Mouse (Mus musculus) frontal cortex, postnatal 10 days (tissue): ENCODE results near the gene Plxna4.

Experiments used
- DNase-seq, 2 experiments: peaks; one replicate each; pipeline ENCODE4 v3.0.0; 2022; ENCODE audit warnings: low spot score in 2 of 2, mixed read lengths in 1 of 2

Gene Plxna4

DNA sequence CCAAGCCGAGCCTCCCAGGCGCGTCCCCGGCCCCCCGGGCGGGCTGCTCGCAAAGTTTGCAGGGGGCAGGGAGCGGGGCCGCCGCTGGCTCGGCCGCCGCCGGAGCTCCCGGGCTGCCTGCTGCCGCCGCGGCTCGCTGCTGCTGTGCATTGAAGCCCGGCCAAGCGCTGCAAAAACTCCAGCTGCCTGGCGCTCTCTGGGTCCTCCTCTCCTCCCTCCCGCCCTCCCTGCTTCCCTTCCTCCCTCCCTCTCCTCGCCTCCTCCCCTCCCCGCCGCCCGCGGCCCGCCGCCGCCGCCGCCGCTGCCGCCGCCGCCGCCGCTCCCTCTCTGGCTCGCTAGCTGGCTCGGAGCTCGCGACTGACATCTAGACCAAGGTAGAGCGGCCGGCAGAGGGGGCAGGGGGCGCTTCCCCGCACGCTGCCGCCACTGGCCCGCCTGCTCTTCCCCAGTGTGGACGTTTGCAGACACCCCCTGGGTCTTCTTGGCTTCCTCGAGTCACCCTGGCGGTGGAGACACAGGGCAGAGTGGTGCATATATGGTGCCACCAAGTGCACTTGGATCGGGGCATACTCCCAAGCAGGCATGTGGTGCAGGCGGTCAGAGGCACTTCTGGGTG lies at the start of gene Plxna4:
Plxna4 (minus strand) TSS at position 137 of the 616 bp plus-strand sequence.
- DNase-seq, result peak; percentile 66 to 82

DNA sequence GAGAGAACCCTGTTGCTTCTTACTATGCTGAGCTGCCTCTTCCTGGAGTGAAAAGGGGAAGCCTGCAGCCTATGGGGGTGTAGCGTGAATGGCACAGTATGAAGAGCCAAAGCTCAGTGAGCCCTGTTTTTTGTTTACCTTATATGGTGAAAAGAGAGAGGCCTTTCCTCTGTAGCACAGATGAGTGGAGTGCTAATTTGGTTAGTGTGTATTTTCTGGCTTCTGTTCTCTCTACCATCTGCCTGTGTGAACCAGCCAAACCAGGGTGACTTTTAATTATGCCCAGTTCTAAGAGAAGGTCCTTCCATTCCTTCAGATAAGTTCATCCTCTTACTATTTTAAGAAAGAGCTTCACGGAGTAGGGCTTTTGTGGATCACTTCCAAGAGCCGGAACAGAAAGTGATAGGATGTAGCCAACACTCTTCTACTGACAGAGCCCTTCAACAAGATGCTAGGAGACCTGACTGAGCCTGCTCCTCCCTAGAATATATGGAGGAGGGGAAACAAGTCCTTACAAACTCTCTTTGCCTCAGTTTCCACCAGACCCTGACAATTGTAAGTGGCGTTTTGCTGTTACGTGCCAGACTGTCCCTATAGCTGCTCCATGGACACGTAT lies 49.7 kb upstream of the Plxna4 start:
- DNase-seq, result no peak

DNA sequence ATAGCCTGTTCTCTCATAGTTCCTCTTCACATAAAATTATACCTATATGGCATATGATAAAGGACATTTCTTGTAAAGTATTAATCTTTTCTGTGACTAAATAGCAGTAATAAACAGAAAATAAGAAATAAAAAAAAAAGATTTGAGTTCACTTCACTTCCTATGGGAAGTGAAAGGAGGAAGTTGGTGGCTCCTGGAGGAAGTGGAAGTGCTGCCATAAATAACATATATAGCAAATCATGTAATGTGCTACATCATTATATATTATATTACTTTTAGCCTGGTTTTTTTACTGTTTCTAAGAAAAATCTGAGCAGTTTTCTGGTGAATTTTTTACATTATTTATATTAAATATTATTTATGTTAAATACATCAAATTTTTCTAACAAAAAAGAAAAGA lies 22.7 kb upstream of the Plxna4 start:
- DNase-seq, result no peak

DNA sequence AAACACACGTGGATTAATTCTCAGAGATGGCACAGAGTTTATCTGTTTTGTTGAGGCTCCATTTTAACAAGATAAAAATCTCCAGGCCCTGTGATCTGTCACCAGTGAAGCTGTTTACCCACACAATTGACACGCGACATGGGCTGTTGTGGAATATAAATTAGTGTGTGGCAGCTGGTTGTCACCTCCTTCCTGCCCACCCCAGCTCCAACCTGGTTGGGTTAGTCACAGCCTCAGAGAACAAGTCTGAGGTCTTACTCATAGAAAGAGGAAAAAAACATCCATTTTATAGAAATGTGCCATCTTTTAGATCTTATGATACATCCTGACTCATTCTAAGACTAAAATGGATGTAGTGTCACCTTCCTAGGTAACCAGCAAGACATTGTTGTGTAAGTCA lies 18.8 kb upstream of the Plxna4 start:
- DNase-seq, result no peak

DNA sequence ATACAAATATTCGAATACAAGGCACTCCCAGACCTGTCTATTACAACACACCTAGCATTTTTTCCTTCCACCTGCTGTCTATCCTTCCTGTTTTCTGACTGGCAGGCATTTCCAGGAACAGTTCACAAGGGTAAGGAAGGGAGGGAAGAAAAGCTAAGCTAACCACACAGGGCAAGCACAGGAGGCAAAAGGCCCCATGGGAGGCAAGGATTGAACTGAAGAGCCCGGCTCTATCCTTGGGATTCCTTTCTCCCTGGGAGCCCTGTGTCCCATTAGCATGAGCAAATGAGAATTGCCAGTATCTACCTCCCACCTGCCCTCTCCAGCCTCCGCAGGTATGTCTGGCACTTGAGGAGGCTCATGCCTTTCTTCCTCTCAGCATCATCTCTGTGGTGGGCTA lies 17.6 kb upstream of the Plxna4 start:
- DNase-seq, result no peak

DNA sequence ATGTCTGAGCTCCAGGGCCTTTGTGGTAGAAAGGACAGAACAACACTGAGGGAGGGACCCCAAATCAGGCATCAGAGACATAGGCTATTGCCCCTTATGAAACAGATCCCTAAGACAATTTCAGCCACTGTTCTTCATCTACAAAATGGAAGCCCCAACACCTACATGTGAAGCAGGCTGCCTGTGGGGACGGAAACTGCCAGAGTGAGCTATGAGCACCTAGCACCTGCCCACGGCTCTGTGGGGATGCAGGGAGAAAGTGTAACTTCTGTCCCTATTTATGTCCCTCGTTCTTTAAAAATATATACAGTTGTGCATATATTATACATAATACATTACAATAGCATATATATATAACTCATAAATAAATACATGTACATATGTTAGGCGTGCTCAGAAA lies 16.9 kb upstream of the Plxna4 start:
- no peak for DNase-seq

DNA sequence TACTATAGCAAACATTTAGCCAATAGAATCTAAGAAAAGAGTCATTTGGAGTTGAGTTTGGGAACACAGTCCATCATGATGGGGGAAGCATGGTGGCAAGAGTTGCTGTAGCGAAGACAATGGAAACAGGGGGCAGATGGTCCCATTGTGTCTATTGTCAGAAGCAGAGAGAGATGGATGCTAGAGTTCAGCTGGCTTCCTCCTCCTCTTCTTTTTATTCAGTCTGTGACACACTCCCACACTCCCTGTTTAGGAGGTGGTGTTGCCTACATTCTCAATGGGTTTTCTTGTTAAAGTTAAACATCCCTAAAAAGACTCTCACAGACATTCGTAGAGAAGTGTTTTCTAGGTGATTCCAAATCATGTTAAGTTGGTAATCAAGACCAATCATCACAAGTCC lies 14.1 kb upstream of the Plxna4 start:
- DNase-seq, result no peak

DNA sequence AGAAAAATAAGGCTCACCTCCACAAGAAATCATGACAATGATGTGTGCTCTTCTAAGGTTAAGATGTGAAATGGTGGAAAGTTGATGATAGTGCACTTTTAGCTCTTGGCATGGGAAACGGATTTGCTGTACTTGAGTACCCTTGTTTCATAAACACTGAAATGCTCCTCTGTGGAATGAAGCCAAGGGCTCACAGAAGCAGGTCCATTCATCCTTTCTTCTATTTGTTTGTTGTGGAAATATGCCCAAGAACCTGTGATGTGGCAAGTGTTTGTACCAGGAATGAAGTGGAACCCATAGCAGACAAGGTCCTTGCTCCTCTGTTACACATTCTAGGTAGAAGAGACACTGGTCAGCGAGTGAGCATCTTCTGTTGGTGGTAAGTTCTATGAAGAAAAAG lies 13.3 kb upstream of the Plxna4 start:
- DNase-seq, result no peak

DNA sequence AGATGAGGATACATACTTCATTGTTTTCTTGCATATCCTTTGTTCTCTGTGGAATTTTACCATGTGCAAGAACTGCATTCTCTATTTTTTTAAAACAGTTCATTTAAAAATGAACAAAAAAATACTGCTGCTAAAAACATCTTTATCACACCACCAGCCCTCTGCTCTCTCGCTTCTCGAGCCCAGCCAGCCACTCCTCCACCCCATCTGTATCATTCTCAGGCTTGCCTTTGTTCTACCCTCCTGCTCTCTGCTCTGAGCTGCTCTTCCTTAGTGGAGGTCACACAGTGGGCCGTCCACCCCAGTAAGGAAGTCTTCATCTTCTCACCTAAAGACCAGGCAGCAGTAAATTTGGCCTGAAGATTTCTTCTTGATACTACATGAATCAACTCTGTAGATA lies 7.6 kb upstream of the Plxna4 start:
- DNase-seq, result no peak

DNA sequence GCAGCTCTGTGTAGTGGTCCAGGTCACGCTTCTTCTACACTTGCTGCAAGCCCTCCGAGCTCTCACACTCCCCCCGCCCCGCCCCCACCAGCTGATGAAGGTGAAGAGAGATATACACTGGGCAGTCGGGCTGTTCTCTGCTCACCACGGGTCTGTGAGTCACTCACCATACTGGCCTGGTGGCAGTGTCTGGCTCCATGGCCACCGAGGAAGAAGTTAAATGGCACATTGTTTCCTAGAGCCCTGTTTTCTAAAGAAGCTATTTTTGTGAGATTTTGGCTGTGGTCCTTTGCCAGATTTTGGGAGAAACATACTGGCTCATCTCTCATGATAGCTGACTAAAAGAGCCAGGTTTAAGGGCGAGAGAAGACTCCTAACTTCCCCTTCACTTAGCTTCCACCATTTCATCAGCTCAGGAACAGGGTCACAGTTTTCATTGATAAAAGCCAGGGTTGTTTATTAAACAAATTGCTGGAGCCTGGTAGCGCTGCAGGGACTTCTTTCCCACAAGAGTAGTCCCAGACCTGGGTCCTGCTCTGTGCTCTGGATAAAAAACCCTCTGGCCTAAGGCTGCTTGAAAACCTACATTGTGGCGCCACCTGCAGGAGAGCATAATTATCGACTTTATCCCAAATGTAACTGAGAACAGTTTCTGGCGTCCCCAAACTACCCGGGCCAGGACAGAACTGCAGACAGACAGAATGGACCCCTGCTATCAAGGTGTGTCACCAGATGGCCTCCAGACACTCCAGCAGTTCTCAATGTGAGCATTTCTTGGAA lies 3.2 kb upstream of the Plxna4 start:
- DNase-seq, result peak in 1 of 2 experiments; percentile 75

DNA sequence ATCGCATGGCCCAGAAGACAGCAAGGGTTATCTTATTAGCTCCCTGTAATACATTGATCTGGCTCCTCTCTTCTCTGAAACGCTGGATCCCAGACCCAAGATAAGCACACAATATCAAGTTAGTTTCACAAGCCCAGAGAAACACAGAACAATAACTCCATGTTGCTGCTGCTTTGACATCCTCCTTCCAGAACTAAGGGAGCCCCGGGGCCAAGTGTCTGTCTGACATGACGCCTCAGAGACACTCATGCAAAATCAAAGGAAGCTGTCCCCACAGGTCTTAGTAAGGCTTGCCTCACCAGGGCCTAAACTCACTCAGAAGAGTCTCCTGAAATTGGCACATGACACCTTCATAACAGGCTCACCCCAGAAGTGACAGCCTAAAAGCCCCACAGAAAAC lies 1.6 kb upstream of the Plxna4 start:
- DNase-seq, result no peak

DNA sequence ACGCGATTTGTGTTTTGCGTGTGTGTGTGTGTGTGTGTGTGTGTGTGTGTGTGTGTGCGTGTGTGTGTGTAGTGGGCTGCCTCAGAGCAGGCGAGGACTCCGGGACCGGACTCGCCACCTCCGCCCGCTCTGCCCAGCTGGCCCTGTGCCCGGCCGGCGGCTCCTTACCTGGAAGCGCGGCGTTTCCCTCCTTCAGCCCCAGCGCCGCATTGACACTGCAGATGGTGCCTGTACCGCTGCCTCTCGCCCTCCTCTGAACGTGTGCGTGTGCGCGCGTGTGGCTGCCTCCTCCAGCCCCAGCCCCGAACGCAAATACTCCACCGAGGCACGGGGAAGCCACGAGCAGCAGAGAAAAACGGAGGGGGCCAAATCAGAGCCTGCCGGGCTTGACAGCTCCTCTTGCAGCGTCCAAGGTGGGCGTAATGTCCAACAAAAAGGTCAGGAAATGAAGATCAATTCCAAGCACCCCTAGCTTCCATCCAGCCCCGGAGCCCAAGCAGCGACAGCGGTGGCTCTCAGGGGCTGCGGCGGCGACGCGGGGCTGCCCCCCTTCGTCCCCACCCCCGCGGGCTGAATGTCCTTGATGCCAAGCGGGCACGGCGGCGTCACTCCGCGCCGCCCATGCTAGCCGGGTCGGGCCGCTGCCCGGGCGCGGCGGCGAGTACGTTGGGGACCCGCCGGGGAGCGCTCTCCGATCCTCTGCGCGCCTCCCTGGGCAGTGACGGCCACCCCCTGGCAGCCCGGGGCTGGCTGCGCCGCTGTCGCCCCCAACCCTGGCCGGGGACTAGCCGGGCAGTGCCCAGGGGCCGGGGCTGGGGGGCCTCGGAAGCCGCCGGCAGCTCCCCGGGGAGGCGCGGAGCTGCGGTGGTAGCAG lies 619 bp downstream of the Plxna4 start:
- DNase-seq, result peak; percentile 59 to 64

DNA sequence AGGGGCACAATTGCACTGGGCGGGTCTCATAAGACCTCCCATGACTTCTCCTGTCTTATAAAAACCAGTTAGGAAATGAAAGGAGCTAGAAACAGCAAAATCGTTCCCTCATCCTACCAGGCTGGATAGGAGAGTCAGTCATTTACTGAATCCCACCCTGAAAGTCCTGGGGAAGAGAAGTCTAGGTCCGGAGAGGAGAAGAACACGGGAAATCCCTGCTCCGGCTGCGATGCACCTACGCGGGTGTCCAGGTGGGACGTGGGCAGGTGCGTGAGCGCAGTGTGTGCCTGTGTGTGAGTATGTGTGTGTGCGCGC lies 1.2 kb downstream of the Plxna4 start:
- no peak for DNase-seq

DNA sequence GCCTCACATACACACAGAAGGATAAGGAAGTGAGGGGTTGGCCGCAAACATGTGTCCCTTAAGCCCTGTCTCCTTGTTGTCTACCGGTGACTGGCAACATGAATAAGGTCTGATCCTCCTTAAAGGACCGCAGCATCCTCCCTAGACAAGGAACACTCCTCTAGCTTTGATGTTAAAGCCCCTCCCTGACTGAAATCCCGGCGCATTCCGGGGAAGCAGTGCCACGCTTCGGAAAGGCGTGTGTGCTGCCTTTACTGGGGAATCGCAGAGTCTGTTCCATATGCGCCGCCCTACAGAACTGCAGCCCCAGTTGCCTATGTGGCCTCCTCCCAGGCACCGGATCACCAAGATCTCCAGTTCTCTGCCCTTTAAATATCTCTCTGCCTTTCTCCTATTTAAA lies 1.6 kb downstream of the Plxna4 start:
- peak in 1 of 2 experiments; percentile 55 for DNase-seq

DNA sequence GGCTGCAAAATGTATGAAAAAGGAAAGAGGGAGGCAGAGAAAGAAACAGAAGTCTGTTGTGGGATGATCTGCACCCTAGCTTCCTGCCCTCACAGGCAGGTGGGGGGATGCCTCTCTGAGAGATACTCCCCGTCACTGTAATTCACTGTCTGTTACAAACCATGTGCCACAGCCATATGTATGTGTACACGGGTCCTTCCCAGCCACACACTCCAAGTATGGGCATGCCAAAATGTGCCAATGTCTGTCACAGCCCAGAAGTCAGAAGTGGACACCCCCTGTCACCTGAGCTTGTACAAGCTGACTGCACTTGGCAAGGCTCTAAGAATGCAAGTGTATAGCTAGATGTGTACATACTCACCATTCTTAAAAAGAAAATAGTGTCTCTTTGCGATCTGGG lies 2.8 kb downstream of the Plxna4 start:
- no peak for DNase-seq

DNA sequence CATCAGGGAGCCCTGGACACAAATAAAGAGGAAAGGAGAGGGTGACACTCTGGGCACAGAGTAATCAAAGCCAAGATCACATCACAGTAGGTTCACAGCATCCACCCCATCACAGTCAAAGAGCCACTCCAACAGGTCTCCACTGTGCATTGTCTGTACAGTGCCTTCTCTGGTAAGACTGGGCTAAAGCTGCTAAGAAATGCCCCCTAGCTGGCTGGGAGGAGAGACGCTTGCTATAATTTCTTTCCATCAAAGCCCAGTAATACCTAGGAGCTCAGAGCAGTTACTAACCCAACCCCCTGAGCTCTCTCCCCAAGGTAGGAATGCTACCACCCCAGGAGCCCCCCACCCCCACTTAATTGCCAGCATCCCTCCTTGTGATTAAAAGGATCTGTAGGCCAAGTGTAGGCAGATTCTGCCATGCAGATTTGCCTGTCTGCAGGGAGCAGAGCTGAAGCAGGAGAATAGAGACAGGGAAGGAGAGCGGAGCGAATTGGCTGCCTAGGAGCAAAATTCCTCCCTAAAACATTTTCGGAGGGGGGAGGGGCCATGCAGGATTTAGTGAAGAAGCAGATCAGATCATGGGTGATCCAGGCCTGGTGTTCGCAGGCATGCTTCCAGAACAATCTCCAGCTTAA lies 3.6 kb downstream of the Plxna4 start:
- peak in 1 of 2 experiments; percentile 28 for DNase-seq

DNA sequence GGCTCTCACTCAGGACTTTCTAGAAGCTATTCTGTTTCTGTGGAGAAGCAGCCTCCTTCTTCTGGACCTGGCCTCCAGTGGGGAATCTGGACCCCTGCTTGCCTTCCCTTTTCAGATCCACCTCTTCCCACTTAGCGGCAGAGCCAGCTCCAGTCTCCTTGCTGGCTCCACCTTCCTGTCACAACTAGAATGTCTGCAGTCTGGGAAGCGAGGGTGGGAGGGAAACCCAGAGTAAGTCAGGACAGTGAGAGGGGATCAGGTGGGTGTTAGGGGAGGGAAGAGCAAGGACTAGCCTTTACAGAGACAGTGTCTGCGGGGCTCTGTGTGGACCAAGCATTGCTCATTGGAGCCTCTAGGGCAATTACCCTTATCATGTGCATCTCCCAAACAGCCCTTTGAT lies 4.4 kb downstream of the Plxna4 start:
- DNase-seq, result peak; percentile 30 to 34

DNA sequence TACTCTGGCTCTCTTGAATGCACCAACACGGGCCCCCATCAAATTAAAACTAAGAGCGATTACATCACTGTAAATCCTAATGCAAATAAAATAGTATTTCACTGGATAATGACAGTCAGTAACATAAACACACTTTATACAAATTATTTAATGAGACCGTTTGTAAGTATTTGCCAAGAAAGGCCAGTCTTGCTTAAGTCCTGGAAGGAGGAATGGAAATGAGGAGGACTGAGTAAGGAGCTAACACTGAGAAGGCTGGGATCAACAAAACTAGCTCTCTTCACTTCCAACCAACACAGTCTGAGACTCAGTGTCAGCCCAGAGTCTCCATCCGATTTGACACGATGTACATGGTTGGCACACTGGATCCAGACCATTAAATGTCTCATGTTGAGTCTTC lies 16.5 kb downstream of the Plxna4 start:
- DNase-seq, result no peak

DNA sequence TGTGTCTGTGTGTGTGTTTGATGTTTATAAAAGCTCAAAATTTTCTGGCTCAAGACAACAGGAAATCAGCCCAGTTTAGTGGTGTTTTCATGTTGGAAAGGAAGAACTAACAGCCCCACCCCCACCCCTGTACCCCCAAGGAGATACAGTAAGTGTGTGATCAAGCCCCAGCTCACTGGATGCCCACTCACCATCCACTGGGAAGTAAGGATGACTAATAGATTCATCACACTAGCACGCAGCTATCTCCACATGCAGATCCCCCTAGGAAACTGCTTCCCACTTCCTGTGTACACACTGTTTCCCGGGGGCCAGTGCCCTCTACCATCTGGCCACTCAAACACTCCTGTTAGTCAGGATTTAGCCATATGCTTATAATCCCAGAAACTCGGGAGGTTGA lies 17.5 kb downstream of the Plxna4 start:
- no peak for DNase-seq

DNA sequence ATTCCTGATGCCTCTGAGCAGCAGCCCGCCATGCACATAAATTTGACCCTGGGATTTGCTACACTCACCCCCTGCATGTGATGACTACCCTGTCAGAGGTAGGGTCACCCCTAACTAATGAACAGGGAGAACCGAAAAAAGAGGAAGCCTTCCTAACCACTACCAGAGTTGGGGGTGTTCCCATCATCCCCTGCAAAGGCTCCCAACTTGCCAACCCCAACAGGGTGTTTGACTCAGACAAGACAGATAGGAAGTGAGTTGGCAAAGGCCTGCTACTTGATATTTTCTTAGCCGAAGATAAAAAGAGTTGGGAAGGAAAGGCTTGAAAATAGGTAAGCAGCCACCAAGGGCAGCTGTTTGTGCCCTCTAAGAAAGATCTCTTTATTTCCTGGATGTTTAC lies 18.1 kb downstream of the Plxna4 start:
- no peak for DNase-seq

DNA sequence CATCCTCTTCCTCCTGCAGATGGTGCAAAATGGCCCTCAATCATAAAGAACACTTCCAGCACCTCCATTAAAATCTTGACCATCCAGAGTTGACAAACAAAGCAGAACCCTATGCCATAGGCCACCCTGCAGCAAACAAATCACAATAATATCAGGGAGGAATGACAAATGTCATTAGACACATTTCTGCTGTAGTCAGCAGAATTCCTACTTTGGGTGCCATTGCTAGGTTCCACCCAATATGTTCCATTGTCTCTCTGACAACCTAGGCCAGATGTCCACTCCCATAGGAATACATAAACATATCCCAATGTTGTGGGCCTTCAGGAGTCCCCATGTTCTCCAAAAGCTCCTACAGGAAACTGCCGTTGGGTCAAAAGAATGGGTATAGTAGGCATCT lies 41.1 kb downstream of the Plxna4 start:
- DNase-seq, result no peak

DNA sequence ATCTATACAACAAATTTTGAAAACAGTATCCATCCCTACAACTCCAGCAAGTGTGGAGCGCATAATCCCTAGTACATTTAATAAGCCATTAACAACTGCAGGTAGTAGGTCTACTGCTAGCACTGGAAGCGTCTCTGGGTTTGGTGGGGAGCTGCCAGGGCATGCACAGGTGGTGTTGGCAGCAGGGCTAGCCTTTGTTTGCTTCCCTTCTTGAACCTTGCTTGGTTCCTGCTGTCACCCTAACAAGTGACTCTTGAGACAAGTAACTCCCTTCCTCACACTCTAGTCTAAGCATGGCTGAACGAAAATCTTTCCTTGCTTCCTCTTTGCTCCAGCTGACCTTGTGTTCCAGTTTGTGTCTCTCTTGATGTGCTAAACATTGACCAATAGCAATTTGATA lies 44.0 kb downstream of the Plxna4 start:
- no peak for DNase-seq
